Mouse (Mus musculus) heart, embryonic 14.5 days (tissue): ENCODE data around the gene Gemin4. TPM values are rescaled to one million over a fixed set of nuclear protein-coding genes. Genes with fewer than 3 reads are reported as not detected.

Experiments used
- ATAC-seq: fragments of 200-750 bp; cut with Nextera tagmentation; 2 replicates; pipeline ENCODE4 v1.8.0; 2017; ENCODE audit warnings: low read depth, moderate TSS enrichment; ENCODE audit not compliant: insufficient number of reproducible peaks, insufficient read depth, low FRiP score
- H3K27ac ChIP-seq, 2 experiments: fragments of 200-500 bp in 1 of 2; fragments of 300-500 bp in 1 of 2; sonication (generic) in 1 of 2; replicated peaks in 1 of 2; 2 replicates each; pipeline ENCODE4 v1.5.1; 2012 to 2014; ENCODE audit warnings: low read depth in 2 of 2, low read length in 2 of 2, control low read depth in 1 of 2, mild to moderate bottlenecking in 1 of 2, mixed read lengths in 1 of 2; ENCODE audit not compliant: control insufficient read depth in 1 of 2, insufficient read depth in 1 of 2
- H3K27me3 ChIP-seq: fragments of 300-500 bp; sonication (generic); 2 replicates; pipeline ENCODE4 v1.6.1; 2014; ENCODE audit warnings: mild to moderate bottlenecking, low read length, control low read depth; ENCODE audit not compliant: control insufficient read depth, insufficient read depth
- H3K36me3 ChIP-seq: fragments of 300-500 bp; sonication (generic); 2 replicates; pipeline ENCODE4 v1.6.1; 2014; ENCODE audit warnings: mild to moderate bottlenecking, control low read depth, low read length, mixed read lengths; ENCODE audit not compliant: control insufficient read depth, insufficient read depth
- H3K4me1 ChIP-seq, 2 experiments: fragments of 200-500 bp in 1 of 2; fragments of 300-500 bp in 1 of 2; sonication (generic) in 1 of 2; 2 replicates each; pipeline ENCODE4 v1.6.1; 2012 to 2014; ENCODE audit warnings: low read length in 2 of 2, control low read depth in 1 of 2, mixed read lengths in 1 of 2; ENCODE audit not compliant: control insufficient read depth in 2 of 2, insufficient read depth in 2 of 2
- H3K4me2 ChIP-seq: fragments of 300-500 bp; sonication (generic); 2 replicates; pipeline ENCODE4 v1.6.1; 2014; ENCODE audit warnings: mild to moderate bottlenecking, low read length
- H3K4me3 ChIP-seq, 2 experiments: fragments of 200-500 bp in 1 of 2; fragments of 300-500 bp in 1 of 2; sonication (generic) in 1 of 2; 2 replicates each; pipeline ENCODE4 v1.5.1; 2012 to 2014; ENCODE audit warnings: low read length in 2 of 2, mild to moderate bottlenecking in 2 of 2, control low read depth in 1 of 2, low read depth in 1 of 2, moderate library complexity in 1 of 2; ENCODE audit not compliant: control insufficient read depth in 1 of 2, insufficient read depth in 1 of 2
- H3K9ac ChIP-seq: fragments of 300-500 bp; sonication (generic); 2 replicates; pipeline ENCODE4 v1.6.1; 2014; ENCODE audit warnings: mild to moderate bottlenecking, low read length
- H3K9me3 ChIP-seq: fragments of 300-500 bp; sonication (generic); 2 replicates; pipeline ENCODE4 v1.6.1; 2016; ENCODE audit warnings: low read length, control low read depth; ENCODE audit not compliant: control insufficient read depth
- WGBS: fragments of 180-500 bp; shearing (Covaris S2); extraction: QIAGEN DNeasy Blood & Tissue Kit; methylation state at CpG from one replicate; pipeline ENCODE4 v1.1.7; 2014; 5-methylcytosine and 5-hydroxymethylcytosine counted together
- polyA plus RNA-seq: library from polyadenylated mRNA; unstranded; fragments of >200 nt; fragmentation: Nextera tagmentation; extraction: Ambion mirVana; gene quantifications from 2 replicates; pipeline ENCODE4 v1.2.1, GENCODE M21; 2014

Gene Gemin4
- polyA plus RNA-seq: 18.8 and 23.0 TPM in 2 replicates

- Histone ChIP-seq H3K36me3 (peaks cover 44% of the 10 kb centered on the region), H3K9ac (peak within 1 kb of the TSS; percentile 95), H3K27ac (peak within 1 kb of the TSS; percentile 60 to 92), H3K4me3 (peak within 1 kb of the TSS; percentile 72 to 92), H3K27me3 (no peaks in the 10 kb centered on the region), H3K4me1 (peaks cover 2 to 7% of the 10 kb centered on the region in 2 experiments; a peak in 2 of 4 replicates), H3K4me2 (peak within 1 kb of the TSS; percentile 83), H3K9me3 (no peaks in the 10 kb centered on the region)
- under 1% methylated on average over 35 of the region's 35 CpGs for WGBS
- ATAC-seq: peak; percentile 95
These were observed at the start of gene Gemin4, which contains the start of gene Dbil5 for GRCm38 (mm10) chr11:76217390-76217800. Gemin4 (minus strand) TSS chr11:76217664. Dbil5 (plus strand) TSS chr11:76217608.

GRCm38 (mm10) chr11:76262611-76263351 lies 45.3 kb upstream of the Gemin4 start:
- Histone ChIP-seq H3K4me2 (no peak overlapping the region), H3K27me3 (no peaks in the 10 kb centered on the region), H3K27ac (no peak overlapping the region), H3K4me1 (peaks cover 0 to 2% of the 10 kb centered on the region in 2 experiments; a peak in 1 of 4 replicates), H3K36me3 (peaks cover 35% of the 10 kb centered on the region), H3K4me3 (no peak overlapping the region), H3K9me3 (no peaks in the 10 kb centered on the region), H3K9ac (no peak overlapping the region)
- WGBS: 29% methylated on average over 19 of the region's 19 CpGs
- no peak for ATAC-seq

- H3K4me3 ChIP-seq: no peak overlapping the region
- H3K27me3 ChIP-seq: no peaks in the 10 kb centered on the region
- H3K4me1 ChIP-seq: peaks cover 0 to 2% of the 10 kb centered on the region in 2 experiments; a peak in 1 of 4 replicates
- peaks cover 41% of the 10 kb centered on the region for H3K36me3 ChIP-seq
- H3K27ac ChIP-seq: no peak overlapping the region
- H3K4me2 ChIP-seq: no peak overlapping the region
- H3K9me3 ChIP-seq: no peaks in the 10 kb centered on the region
- H3K9ac ChIP-seq: no peak overlapping the region
- 0 out of 2 replicates have a peak, but pooled peaks have one; percentile 14 for ATAC-seq
- 54% methylated on average over 12 of the region's 12 CpGs for WGBS
These were observed 43.8 kb upstream of the Gemin4 start for GRCm38 (mm10) chr11:76261224-76261623.

- H3K9me3 ChIP-seq: no peaks in the 10 kb centered on the region
- WGBS: 79% methylated on average over 10 of the region's 10 CpGs
- H3K4me1 ChIP-seq: peaks cover 0 to 2% of the 10 kb centered on the region in 2 experiments; a peak in 1 of 4 replicates
- no peak overlapping the region for H3K27ac ChIP-seq
- no peak overlapping the region for H3K9ac ChIP-seq
- H3K4me2 ChIP-seq: no peak overlapping the region
- peaks cover 41% of the 10 kb centered on the region for H3K36me3 ChIP-seq
- H3K27me3 ChIP-seq: no peaks in the 10 kb centered on the region
- H3K4me3 ChIP-seq: no peak overlapping the region
- ATAC-seq: no peak
These were observed 43.0 kb upstream of the Gemin4 start for GRCm38 (mm10) chr11:76260208-76261050.

GRCm38 (mm10) chr11:76258511-76258910 lies 41.0 kb upstream of the Gemin4 start:
- H3K9ac ChIP-seq: no peak overlapping the region
- no peak overlapping the region for H3K27ac ChIP-seq
- no peaks in the 10 kb centered on the region; a peak in 1 of 4 replicates for H3K4me1 ChIP-seq
- H3K4me3 ChIP-seq: no peak overlapping the region
- H3K36me3 ChIP-seq: peaks cover 44% of the 10 kb centered on the region
- WGBS: 72% methylated on average over 6 of the region's 6 CpGs
- H3K9me3 ChIP-seq: no peaks in the 10 kb centered on the region
- ATAC-seq: no peak
- no peaks in the 10 kb centered on the region for H3K27me3 ChIP-seq
- no peak overlapping the region for H3K4me2 ChIP-seq

- no peak for ATAC-seq
- Histone ChIP-seq H3K9ac (no peak overlapping the region), H3K4me1 (no peaks in the 10 kb centered on the region), H3K27ac (no peak overlapping the region), H3K36me3 (peaks cover 40% of the 10 kb centered on the region), H3K4me3 (no peak overlapping the region), H3K27me3 (no peaks in the 10 kb centered on the region), H3K9me3 (no peaks in the 10 kb centered on the region), H3K4me2 (no peak overlapping the region)
- WGBS: 80% methylated on average over 4 of the region's 4 CpGs
These were observed 39.9 kb upstream of the Gemin4 start for GRCm38 (mm10) chr11:76257386-76257785.

GRCm38 (mm10) chr11:76256129-76256528 lies 38.7 kb upstream of the Gemin4 start:
- H3K9me3 ChIP-seq: no peaks in the 10 kb centered on the region
- no peaks in the 10 kb centered on the region for H3K27me3 ChIP-seq
- peaks cover 36% of the 10 kb centered on the region for H3K36me3 ChIP-seq
- ATAC-seq: no peak
- 55% methylated on average over 5 of the region's 5 CpGs for WGBS
- no peak overlapping the region for H3K4me3 ChIP-seq
- no peak overlapping the region for H3K9ac ChIP-seq
- H3K27ac ChIP-seq: no peak overlapping the region
- H3K4me2 ChIP-seq: no peak overlapping the region
- no peaks in the 10 kb centered on the region for H3K4me1 ChIP-seq
